Mouse (Mus musculus) testis, postnatal 10 days (tissue): ENCODE results near the gene Xpa.
"Not testable (repeated sequence)": the region's sequence is repeated elsewhere in the genome, so short reads cannot be mapped to it uniquely, and the experiment has no call there.

Source experiments
- DNase-seq: peaks from one replicate; pipeline ENCODE4 v3.0.0; 2021; ENCODE audit warnings: low spot score

The Xpa gene

GRCm38 (mm10) chr4:46195781-46196487, at the start of gene Xpa:
Gene Xpa, minus strand, starts transcription at chr4:46196311.
- DNase-seq: peak; percentile 95

- no peak for DNase-seq
Observed at GRCm38 (mm10) chr4:46235871-46236270, 39.8 kb upstream of the Xpa start.

DNA sequence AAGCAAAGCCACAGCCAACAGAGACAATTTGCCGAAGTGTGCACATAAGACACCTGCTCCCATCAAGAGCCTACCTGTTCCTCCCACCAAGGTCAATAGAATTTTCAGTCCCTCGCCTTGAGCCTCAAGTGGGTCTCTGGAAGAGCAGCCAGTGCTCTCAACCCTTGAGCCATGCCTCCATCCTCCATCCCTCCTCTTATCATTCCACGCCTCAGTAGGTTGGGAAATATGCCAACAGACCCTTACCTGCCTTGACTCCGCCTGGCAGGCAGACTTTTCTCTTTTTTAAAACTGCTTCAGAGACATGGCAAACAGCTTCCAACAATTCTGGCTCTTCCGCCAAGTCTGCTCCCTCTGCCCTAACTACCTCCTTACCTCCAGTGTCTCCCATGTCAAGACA, 38.6 kb upstream of the Xpa start:
- DNase-seq: no peak

DNA sequence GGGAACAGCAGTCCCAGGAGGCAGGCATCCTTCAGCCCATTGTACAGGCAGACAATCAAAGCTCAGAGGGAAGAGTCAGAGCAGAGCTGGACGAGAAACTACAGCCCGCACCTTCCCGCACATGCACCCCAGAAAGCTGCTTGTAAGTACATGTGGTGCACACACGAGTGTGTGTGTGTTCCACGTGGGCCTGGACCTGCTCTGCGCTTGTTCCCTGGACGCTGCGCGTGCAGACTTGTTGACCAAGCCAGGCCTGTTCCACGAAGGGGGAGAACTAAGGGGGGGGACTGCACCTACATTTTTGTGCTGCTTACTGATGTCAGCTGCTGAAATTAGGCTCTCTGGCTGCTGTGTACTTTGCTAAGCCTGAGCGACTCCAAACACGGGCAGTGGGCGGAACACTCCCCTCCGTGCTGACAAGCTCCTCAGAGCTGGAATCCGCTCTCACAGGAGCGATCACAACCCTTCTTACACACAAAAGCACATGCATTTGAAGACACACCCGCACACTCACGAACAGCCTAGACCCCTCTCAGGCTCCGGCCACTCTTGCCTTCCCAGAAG, 30.9 kb upstream of the Xpa start:
- DNase-seq: no peak

GRCm38 (mm10) chr4:46221090-46221489, 25.0 kb upstream of the Xpa start:
- no peak for DNase-seq

DNA sequence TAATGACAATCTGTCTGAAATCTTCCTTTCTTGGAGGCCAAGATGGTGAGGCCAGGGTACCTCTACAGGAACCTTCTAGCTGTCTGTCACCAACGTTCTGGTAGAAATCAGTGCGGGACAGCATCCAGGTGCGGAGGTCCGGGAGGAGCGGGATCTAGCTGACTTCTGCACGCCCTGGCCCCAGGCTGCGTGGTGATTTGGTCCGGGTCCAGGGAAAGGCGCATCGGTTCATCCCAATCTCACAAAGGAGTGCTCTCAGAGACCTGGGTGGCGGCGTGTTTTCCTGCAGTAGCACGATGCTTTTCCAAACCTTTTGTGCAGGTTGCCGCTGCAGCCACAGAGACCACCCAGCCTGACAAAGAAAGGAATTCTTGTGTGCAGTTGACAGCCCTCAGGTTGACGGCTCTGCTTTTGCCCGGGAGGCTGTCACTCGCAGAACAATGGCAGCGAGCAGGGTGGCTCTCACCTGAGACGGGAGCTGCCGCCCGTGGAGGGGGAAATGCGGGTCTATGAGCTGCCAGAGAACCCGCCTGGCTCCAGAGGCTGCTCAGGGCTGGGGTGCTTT, 6.5 kb upstream of the Xpa start:
- DNase-seq: no peak

DNA sequence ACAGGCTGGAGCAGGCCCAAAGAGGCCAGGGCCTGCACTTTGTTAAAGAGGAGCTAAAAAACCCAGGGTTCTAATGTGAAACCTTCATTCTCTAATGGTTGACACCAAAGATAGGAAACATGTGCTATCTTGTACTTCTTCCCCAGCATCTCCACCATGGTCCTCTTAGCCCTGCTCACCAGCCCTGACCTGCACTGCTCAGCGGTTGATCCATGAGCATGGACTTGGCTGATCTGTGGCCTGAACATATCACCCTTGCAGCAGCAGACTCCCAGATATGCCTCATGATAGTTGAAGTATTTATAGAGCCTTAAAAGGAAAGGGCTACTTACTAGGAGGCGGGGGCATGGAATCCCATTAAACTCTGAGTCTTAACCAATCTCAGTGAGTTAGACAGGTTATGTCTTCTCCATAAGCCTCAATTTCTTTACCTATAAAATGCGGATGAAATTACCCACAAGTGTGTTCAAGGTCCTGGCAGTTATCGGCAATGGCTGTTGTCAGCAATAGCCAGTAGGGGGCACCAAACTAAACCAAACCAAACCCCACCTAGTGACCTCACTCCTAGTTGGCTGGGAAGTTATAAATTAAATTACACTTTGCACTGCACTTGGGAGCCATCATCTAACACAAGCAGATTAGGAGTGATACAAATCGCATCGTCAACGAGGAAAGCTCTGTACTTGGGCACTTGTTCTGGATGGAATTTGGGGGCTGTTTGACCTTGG, 5.9 kb upstream of the Xpa start:
- peak; percentile 63 for DNase-seq

- no peak for DNase-seq
Observed at GRCm38 (mm10) chr4:46198064-46198463, 2.0 kb upstream of the Xpa start.

DNA sequence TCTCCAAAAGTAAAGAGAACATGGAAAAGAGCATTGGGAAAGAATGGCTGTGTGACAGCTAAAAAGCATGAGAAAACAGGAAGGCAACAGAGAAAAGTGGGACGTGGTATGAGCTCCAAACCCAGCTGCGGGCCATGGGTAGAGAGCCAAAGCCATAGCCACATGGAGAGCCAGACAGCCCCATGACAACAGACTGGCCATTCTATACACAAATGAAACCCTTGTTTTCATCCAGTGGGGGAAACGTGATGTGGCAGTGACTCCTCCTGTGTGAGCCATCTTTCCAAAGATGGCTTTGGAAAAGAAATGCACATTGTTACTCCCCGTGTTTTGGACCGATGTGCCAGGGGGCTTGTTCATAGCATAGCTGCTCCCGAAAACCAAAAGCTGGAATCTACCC, 402 bp upstream of the Xpa start:
- no peak for DNase-seq

DNA sequence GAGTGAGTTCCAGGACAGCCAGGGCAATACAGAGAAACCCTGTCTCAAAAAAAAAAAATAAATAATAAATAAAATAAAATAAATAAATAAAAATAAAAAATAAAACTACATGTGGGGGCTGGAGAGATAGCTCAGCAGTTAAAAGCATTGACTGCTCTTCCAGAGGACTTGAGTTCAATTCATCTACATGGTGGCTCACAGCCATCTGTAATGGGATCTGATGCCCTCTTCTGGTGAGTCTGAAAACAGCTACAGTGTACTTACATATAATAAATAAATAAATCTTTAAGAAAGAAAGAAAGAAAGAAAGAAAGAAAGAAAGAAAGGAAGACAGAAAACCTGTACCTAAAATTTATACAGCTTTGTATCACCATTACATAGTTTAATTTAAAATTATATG, 4.1 kb downstream of the Xpa start:
- not testable (repeated sequence) for DNase-seq

GRCm38 (mm10) chr4:46186466-46186865, 9.6 kb downstream of the Xpa start:
- DNase-seq: no peak

GRCm38 (mm10) chr4:46185890-46186289, 10.2 kb downstream of the Xpa start:
- DNase-seq: no peak

DNA sequence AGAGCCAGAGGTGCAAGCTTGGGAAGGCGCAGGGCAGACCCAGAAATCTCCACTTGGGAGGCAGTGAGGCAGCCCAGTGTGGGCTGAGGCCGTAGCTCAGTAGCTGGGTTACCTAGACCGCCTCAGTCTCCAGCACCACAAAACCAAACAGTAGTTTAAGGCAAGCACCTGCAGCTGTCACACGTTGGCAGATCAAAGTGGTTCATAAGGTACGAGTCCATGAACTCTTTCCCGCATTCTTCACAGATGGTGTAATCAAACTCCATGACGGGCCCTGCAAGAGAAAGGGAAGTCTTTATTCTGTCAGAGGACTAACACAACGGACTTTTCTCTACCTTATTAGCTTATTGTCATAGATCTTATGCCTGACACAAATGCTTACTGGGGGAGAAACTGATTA, 10.7 kb downstream of the Xpa start:
- no peak for DNase-seq

DNA sequence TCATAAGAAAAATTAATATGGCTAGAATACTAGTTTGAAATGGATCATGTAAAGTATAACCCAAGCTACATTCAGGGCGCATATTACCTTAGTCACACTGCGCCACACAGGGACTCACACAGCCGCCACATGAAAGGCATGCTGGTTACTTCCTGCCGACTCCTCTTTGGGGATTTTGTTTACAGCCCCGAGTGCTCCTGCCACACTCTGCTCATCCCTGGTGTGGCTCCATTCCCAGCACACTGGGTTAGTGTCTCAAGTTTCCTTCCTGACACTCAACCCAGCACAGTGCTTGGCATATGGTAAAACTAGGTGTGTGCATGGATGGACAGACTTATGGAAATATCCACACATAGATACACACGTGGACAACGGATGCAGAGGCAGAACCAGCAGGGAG, 13.9 kb downstream of the Xpa start:
- DNase-seq: no peak

DNA sequence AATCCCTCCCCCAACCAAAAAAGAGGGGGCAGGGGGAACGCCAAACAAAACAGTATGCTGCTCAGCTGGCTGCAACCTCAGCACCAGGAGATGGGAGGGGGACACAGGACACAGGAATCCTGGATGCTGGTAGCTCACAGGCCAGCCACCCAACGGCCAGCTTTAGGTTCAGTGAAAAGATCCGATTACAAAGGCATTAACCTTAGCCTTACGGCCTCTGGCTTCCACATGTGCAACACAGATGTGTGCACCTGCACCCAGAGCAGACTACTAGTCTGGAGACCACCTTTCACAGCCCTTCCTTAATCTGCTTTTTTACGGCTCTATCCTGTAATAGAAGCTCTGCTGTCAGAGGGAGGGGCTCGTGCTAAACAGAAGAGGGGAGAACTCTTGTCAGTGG, 14.9 kb downstream of the Xpa start:
- no peak for DNase-seq

- DNase-seq: no peak
Observed at GRCm38 (mm10) chr4:46177496-46177895, 18.6 kb downstream of the Xpa start.

DNA sequence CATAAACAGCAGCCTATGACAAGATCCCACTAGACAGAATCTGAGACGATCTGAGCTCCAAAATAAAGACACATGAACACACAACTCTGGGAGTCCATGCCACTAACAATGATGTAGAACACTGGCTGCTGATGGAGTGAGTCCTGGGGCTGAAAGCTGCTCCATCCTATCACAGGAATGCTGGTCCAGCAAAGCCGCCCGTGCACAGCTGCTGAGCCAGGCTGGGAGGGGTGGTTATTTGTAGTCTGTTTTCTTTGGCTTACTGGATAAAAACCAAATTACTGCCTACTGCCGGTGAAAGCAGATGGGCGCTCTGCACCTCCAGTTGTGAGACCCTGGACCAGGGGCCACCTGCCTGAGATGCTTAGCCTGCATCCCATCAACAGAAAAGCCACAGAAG, 19.1 kb downstream of the Xpa start:
- no peak for DNase-seq

- no peak for DNase-seq
Observed at GRCm38 (mm10) chr4:46176313-46176712, 19.8 kb downstream of the Xpa start.

DNA sequence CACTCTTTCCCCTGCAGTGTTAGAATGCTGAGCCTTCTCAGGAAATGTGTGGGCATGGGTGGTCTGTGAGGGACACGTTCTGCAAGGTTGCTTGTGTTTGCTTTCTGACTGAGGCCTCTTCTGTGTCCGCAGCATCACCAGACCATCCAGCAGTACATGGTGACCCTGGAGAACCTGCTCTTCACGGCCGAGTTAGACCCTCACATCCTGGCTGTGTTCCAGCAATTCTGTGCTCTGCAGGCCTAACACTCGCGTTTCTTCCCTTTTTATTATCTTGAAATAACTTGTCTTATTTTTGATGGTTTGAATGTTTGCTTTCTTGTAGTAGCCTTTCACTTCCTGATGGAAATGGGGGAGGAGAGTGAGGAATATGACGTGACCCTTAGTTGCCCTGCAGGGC, 24.4 kb downstream of the Xpa start:
- DNase-seq: no peak

- DNase-seq: no peak
Observed at GRCm38 (mm10) chr4:46165831-46166230, 30.3 kb downstream of the Xpa start.

GRCm38 (mm10) chr4:46164027-46164426, 32.1 kb downstream of the Xpa start:
- DNase-seq: no peak

DNA sequence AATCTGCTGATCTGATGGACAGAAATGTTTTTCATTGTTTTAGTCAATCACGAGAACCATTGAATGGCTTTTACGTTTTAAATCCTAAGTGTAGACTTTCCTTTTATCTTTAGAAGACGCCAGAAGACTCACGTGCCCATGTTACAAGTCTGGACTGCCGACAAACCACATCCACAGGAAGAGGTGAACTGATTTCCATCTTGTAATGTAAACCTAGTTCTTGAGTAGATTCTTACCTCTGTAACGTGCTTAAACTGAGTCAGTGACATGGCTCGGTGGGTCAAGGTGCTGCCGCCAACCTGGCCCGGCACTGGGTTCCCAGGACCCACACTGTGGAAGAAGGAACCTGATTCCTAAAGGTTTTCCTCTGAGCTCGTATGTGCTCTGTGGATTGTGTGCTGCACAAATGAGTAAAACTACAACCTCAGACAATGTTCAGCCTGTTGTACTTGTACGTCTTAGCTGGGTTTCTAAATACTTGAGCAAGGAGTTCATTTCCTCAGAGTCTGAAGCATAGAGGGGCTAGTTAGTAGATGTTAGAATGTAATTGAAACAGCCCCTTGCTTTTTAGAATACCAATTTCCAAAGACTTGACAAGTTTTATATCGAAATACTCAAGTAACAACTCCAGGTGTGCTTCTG, 44.1 kb downstream of the Xpa start:
- DNase-seq: no peak

- DNase-seq: no peak
Observed at GRCm38 (mm10) chr4:46146881-46147280, 49.2 kb downstream of the Xpa start.
